Mouse (Mus musculus) bone marrow macrophage, adult 2 months (primary cell): ENCODE results near the gene Wdr82.

ENCODE experiments used
- CTCF ChIP-seq: IDR thresholded peaks from 2 replicates; pipeline ENCODE4 v1.5.1; 2012; ENCODE audit warnings: low read depth, mild to moderate bottlenecking, low read length, moderate library complexity
- POLR2A ChIP-seq: IDR thresholded peaks from 2 replicates; pipeline ENCODE4 v1.6.1; 2012; ENCODE audit warnings: mild to moderate bottlenecking, low read depth, low read length, borderline replicate concordance

DNA sequence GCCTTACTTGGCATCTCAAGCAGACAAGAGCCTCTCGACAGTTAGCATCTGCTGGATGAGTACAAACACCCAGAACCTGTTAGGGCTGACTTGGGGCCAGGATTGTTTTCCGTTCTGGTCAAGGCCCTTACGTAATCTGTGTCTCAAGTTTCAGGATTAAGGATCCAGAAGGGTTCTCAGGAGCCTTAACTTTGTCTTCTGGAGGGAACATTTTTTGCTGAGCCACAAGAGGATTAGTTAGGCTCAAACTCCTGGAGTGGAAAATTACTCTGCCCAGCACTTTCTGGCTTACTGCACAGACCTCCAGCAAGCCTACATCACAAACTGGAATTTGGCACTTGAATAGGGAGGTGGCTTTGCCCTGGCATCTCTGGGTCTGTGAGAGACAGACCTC lies 66.1 kb downstream of the Wdr82 start:
- no peak for TF ChIP-seq CTCF
- TF ChIP-seq POLR2A: no peak
